In genomic region chr9:80600019-80600418, GRCm38 (mm10) we compare ENCODE assay signal across 12 mouse cellular contexts.
"Had no signal": no experiment of that assay in that cellular context is flagged by ENCODE, and none has a peak within 500 bp of the region (broad histone marks: within the 10 kb centered on the region; RNA-seq: fewer than 3 reads in every experiment).

No protein-coding gene starts in this region.

- H3K4me3 ChIP-seq: left cerebral cortex, adult 2 months; limb, embryonic 10.5 days; liver, embryonic 15.5 days; midbrain, embryonic 12.5 days had no signal

- H3K9ac ChIP-seq: liver, embryonic 15.5 days; midbrain, embryonic 12.5 days had no signal

- ATAC-seq: lung, postnatal 0 days had no signal

- H3K4me1 ChIP-seq: limb, embryonic 10.5 days; liver, embryonic 15.5 days; midbrain, embryonic 12.5 days had no signal

- DNase-seq: kidney, adult 8-10 months; kidney, postnatal 25 days; lung, adult 2 months; lung, postnatal 36 days; right cerebral cortex, postnatal 14 days; thymus, postnatal 36 days had no signal

- H3K27ac ChIP-seq: left cerebral cortex, adult 2 months; limb, embryonic 10.5 days; liver, embryonic 15.5 days; midbrain, embryonic 12.5 days had no signal

- H3K27me3 ChIP-seq: liver, embryonic 15.5 days; midbrain, embryonic 12.5 days had no signal

- H3K36me3 ChIP-seq: limb, embryonic 10.5 days; liver, embryonic 15.5 days; midbrain, embryonic 12.5 days had no signal

- H3K9me3 ChIP-seq: limb, embryonic 10.5 days; liver, embryonic 15.5 days; midbrain, embryonic 12.5 days had no signal

- H3K4me2 ChIP-seq: liver, embryonic 11.5 days; liver, embryonic 15.5 days; midbrain, embryonic 12.5 days had no signal
